Mouse (Mus musculus) limb, embryonic 11.5 days (tissue): ENCODE results near the gene Tekt5. TPM values are rescaled to one million over a fixed set of nuclear protein-coding genes. Genes with fewer than 3 reads are reported as not detected.

Experiments
- polyA plus RNA-seq: library from polyadenylated mRNA; unstranded; fragments of >200 nt; fragmentation: Nextera tagmentation; extraction: Ambion mirVana; gene quantifications from 2 replicates; pipeline ENCODE4 v1.2.1, GENCODE M21; 2014

The Tekt5 gene
- polyA plus RNA-seq, 1 experiment from 2014 or later, result not detected

Other genes with a start within 250 kb of the Tekt5 start
- gene Rpl39l, start 225.3 kb downstream of the Tekt5 start, polyA plus RNA-seq, result 0.32 and 0.74 TPM in 2 replicates
- gene Atf7ip2, start 202.8 kb downstream of the Tekt5 start, polyA plus RNA-seq, result 3.1 and 3.3 TPM in 2 replicates
- gene Emp2, start 81.5 kb downstream of the Tekt5 start, polyA plus RNA-seq, result 5.8 and 8.4 TPM in 2 replicates
- 87.6 and 89.4 TPM in 2 replicates for gene Nubp1, start 16.5 kb upstream of the Tekt5 start, polyA plus RNA-seq
- gene Tvp23a, start 51.9 kb upstream of the Tekt5 start, polyA plus RNA-seq, result 18.5 and 19.4 TPM in 2 replicates
- 0.16 and 0.17 TPM in 2 replicates for gene Ciita, start 84.6 kb upstream of the Tekt5 start, polyA plus RNA-seq
- gene Dexi, start 147.6 kb upstream of the Tekt5 start, polyA plus RNA-seq, result 30.6 and 31.6 TPM in 2 replicates
- gene Clec16a, start 149.8 kb upstream of the Tekt5 start, polyA plus RNA-seq, result 32.3 and 35.2 TPM in 2 replicates